Comparison of ENCODE assay signal across 8 mouse cellular contexts in the genomic region with DNA sequence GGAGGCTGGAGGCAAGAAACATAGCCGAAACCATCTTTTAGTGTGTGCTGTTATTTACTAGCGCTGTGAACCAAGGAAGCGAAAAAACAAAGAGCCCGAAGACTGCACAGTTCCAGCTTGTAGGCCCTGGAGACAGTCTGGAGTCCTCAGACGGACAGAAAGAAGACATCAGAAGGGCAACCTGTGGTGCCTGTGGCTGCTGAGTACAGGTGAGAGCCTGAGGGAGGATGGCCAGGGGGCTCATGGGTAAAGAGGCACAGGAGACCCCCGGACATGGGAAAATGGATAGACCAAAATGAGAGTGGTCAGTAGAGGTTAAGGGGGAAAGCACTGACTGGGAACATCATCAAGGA.
DNase-seq lines count a peak whose midpoint lies in the region; ATAC-seq and TF ChIP-seq lines count a peak whose summit lies in the region.

No protein-coding gene starts in this region.

- no peak for TF ChIP-seq CTCF in embryonic fibroblast, embryonic 13.5 days (IDR thresholded peaks at IDR 0.05; ENCODE audit: borderline replicate concordance, insufficient read depth, low read length)

- H3K27me3 ChIP-seq in hindbrain, embryonic 13.5 days = no peaks in the 10 kb centered on the region
- no peaks in the 10 kb centered on the region for H3K27me3 ChIP-seq in myocyte (ENCODE audit: control insufficient read depth, insufficient read depth, insufficient read length)

- peak; percentile 37 for ATAC-seq in hindbrain, embryonic 13.5 days (ENCODE audit: low FRiP score)
- no peak for ATAC-seq in monocyte, adult 5-6 weeks (replicated peaks; ENCODE audit: insufficient number of reproducible peaks, low FRiP score, low TSS enrichment, poor library complexity, severe bottlenecking)

- H3K4me3 ChIP-seq in embryonic fibroblast, embryonic 13.5 days (ENCODE audit: insufficient read depth, low read length) = peak overlapping the region; percentile 26
- peak overlapping the region; percentile 8; the same call in 1 of the 2 replicates for H3K4me3 ChIP-seq in hindbrain, embryonic 13.5 days
- H3K4me3 ChIP-seq in myocyte = peak overlapping the region; percentile 35

- H3K36me3 ChIP-seq in hindbrain, embryonic 13.5 days = no peaks in the 10 kb centered on the region
- H3K36me3 ChIP-seq in myocyte (ENCODE audit: control insufficient read depth, insufficient read depth) = no peaks in the 10 kb centered on the region

- H3K9me3 ChIP-seq in hindbrain, embryonic 13.5 days = no peaks in the 10 kb centered on the region

- peak; percentile 12 for DNase-seq in layer of hippocampus, postnatal 25 days (ENCODE audit: extremely low spot score in 1 of 2, low spot score in 1 of 2)
- no peak for DNase-seq in layer of hippocampus, postnatal 10 days (ENCODE audit: low spot score in 2 of 2)
- no peak for DNase-seq in adipocyte (ENCODE audit: low spot score)
- no peak for DNase-seq in adrenal gland, postnatal 14 days

- peak overlapping the region; percentile 53 for H3ac ChIP-seq in myocyte (ENCODE audit: control insufficient read depth, insufficient read length)

- TF ChIP-seq POLR2A in embryonic fibroblast, embryonic 13.5 days (IDR thresholded peaks at IDR 0.05; ENCODE audit: low read depth, low read length) = no peak
- no peak for TF ChIP-seq POLR2A in myocyte (IDR thresholded peaks at IDR 0.05; ENCODE audit: insufficient read length, low read depth)

- peak overlapping the region; percentile 37 for H3K4me2 ChIP-seq in hindbrain, embryonic 13.5 days
- H3K4me2 ChIP-seq in myocyte (ENCODE audit: low read depth) = peak overlapping the region; percentile 88

- 75% methylated on average over 6 of the region's 6 CpGs for WGBS in hindbrain, embryonic 13.5 days

- peak overlapping the region; percentile 99 for H3K27ac ChIP-seq in embryonic fibroblast, embryonic 13.5 days (ENCODE audit: insufficient read depth, low read length)
- H3K27ac ChIP-seq in hindbrain, embryonic 13.5 days = peak overlapping the region; percentile 73

- peaks cover 40% of the 10 kb centered on the region for H3K79me2 ChIP-seq in myocyte (ENCODE audit: control insufficient read depth, insufficient read depth)

- H3K4me1 ChIP-seq in embryonic fibroblast, embryonic 13.5 days (ENCODE audit: control insufficient read depth, insufficient read depth, low read length) = peaks cover 15% of the 10 kb centered on the region
- H3K4me1 ChIP-seq in hindbrain, embryonic 13.5 days (replicated peaks) = peaks cover 47% of the 10 kb centered on the region

- H3K9ac ChIP-seq in hindbrain, embryonic 13.5 days = 0 out of 2 replicates have a peak overlapping the region, but pooled peaks have one; percentile 60

TF ChIP-seq in myocyte, 11 proteins besides CTCF, POLR2A, EP300 and RAD21:
- TF ChIP-seq MAX (IDR thresholded peaks at IDR 0.05; ENCODE audit: low read depth) (no peak), POLR2AphosphoS2 (IDR thresholded peaks at IDR 0.05; ENCODE audit: insufficient read length, low read depth) (no peak), TCF3 (IDR thresholded peaks at IDR 0.05; ENCODE audit: insufficient read length, low read depth) (no peak), TCF12 (IDR thresholded peaks at IDR 0.05; ENCODE audit: insufficient read depth, poor library complexity, severe bottlenecking) (no peak), CEBPB (IDR thresholded peaks at IDR 0.05; ENCODE audit: insufficient read depth, poor library complexity, severe bottlenecking) (no peak), USF1 (IDR thresholded peaks at IDR 0.05; ENCODE audit: low read depth) (no peak), REST (IDR thresholded peaks at IDR 0.05; ENCODE audit: insufficient read depth, insufficient read length) (no peak), MYOD1 (IDR thresholded peaks at IDR 0.05; ENCODE audit: control insufficient read depth in 1 of 3, insufficient read length in 2 of 3, low read depth in 2 of 3) (no peak), MYOG (IDR thresholded peaks at IDR 0.05; ENCODE audit: control insufficient read depth in 1 of 3, insufficient read depth in 1 of 3, insufficient read length in 2 of 3, low read depth in 2 of 3) (no peak), SRF (IDR thresholded peaks at IDR 0.05; ENCODE audit: control insufficient read depth, insufficient read length, low read depth) (no peak), E2F4 (IDR thresholded peaks at IDR 0.05; ENCODE audit: insufficient read depth) (no peak)

Comparison
In these comparisons a context has a peak if more than half of its experiments do, and no peak if none do; other contexts are left out.
1. DNase-seq: peak in layer of hippocampus, postnatal 25 days (2 of 2); none in layer of hippocampus, postnatal 10 days (0 of 2), adipocyte (single experiment) and adrenal gland, postnatal 14 days (single experiment).
2. Peak in every context shown above with its lines, with median percentiles within 50 percentile points of each other: H3K4me3 ChIP-seq.